Mouse (Mus musculus): Measurements from ENCODE around the gene Itga8. TPM values are rescaled to one million over a fixed set of nuclear protein-coding genes. Genes with fewer than 3 reads are reported as not detected.
A peak's percentile ranks its signal among the peaks of the same experiment; 100 is the strongest.

Gene Itga8
- polyA plus RNA-seq, 1 experiment from 2014 or later: 9.7 TPM

DNA sequence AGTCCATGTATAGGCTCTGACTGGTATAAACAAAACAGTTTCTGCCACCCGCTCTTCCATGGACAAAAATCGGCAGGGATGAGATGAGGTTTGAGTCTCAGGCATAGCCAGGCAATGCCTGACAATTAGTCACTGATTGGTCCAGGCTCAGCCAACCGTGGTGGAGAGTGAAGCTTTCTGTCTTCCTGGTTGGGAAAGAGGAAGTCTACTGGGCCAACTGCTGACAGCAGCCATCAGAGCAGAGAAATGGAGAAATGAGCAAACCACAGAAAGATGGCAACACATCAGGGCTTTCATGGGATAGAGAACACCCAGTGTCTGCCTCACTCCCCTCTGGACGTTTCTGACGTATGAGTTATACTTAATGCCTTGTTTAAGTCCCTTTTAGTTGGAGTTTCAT, 15.6 kb upstream of the Itga8 start:
- Histone ChIP-seq H3K27ac (no peak overlapping the region), H3K4me1 (peaks cover 8% of the 10 kb centered on the region; the same call in 1 of the 2 replicates), H3K36me3 (no peaks in the 10 kb centered on the region), H3K9me3 (replicated peaks) (no peaks in the 10 kb centered on the region), H3K27me3 (ENCODE audit: low read depth, poor library complexity, severe bottlenecking) (no peaks in the 10 kb centered on the region), H3K4me3 (no peak overlapping the region)
- DNase-seq (ENCODE audit: low spot score): no peak
- whole genome bisulfite sequencing: 84% methylated on average over 5 of the region's 5 CpGs

DNA sequence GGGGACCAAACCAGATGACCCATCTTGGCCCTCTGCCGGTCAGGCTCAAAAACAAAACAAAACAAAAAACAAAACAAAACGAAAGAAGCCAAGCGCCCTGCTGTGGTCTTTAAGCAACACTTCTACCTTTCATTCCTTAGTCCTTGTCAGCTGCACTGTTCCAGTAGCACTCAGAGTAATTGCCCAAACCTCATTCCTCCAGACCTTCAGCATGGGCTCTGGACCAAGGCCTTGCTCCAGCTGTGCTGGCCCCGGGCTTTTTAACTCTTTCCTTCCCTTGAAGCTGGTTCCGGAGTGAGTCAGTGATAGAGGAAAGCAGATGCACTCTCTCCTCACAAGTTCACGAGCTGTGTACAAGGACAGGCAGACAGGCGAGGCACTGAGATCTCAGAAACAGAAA, 14.6 kb upstream of the Itga8 start:
- Histone ChIP-seq H3K9me3 (replicated peaks) (no peaks in the 10 kb centered on the region), H3K4me3 (no peak overlapping the region), H3K27ac (no peak overlapping the region), H3K4me1 (peaks cover 8% of the 10 kb centered on the region; the same call in 1 of the 2 replicates), H3K27me3 (ENCODE audit: low read depth, poor library complexity, severe bottlenecking) (no peaks in the 10 kb centered on the region), H3K36me3 (no peaks in the 10 kb centered on the region)
- no peak for DNase-seq (ENCODE audit: low spot score)
- 41% methylated on average over 7 of the region's 7 CpGs for WGBS

DNA sequence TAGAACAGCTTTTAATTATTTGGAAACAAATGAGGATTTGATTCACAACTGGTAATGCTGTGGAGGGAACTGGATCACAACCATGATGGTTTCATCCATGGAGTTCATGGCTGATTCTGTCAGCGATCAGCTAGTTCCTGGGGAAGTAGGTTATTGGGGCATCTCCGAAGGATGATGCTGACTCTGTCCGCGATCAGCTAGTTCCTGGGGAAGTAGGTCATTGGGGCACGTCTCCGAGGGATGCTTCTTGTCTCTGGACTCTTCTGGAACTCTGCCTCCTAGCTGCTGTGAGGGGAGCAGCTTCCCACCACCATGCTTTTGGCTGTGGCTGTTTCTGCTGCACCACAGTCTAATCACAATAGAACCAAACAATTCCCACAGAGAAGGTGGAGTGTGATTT, 12.3 kb upstream of the Itga8 start:
- Histone ChIP-seq H3K36me3 (no peaks in the 10 kb centered on the region), H3K27ac (no peak overlapping the region), H3K27me3 (ENCODE audit: low read depth, poor library complexity, severe bottlenecking) (no peaks in the 10 kb centered on the region), H3K9me3 (replicated peaks) (no peaks in the 10 kb centered on the region), H3K4me1 (peaks cover 8% of the 10 kb centered on the region; the same call in 1 of the 2 replicates), H3K4me3 (no peak overlapping the region)
- 80% methylated on average over 6 of the region's 6 CpGs for WGBS
- DNase-seq (ENCODE audit: low spot score): no peak

GRCm38 (mm10) chr2:12308466-12308865, 6.7 kb upstream of the Itga8 start:
- Histone ChIP-seq H3K9me3 (replicated peaks) (no peaks in the 10 kb centered on the region), H3K4me3 (no peak overlapping the region), H3K36me3 (no peaks in the 10 kb centered on the region), H3K27ac (no peak overlapping the region), H3K27me3 (ENCODE audit: low read depth, poor library complexity, severe bottlenecking) (no peaks in the 10 kb centered on the region), H3K4me1 (peaks cover 15% of the 10 kb centered on the region)
- no peak for DNase-seq (ENCODE audit: low spot score)

DNA sequence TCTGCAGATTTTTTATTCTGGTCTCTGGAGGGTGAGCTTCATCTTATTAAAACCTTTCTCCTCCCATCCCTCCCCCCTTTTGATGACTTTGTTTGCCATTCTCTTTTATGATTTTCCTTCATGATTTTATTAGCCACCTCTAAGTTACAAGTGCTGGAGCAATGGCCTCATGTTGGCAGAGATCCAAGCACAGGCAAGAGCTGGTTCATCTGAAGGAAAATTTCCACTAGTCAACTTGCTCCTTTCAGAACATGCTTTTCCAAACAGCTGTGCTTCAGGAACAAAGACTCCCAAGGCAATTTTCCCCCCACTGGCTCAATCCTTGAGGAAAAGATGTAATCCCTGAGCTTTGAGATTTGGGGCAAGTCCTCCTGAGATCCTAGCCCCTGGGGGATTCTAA, 5.6 kb upstream of the Itga8 start:
- no peak for DNase-seq (ENCODE audit: low spot score)
- H3K9me3 ChIP-seq (replicated peaks): no peaks in the 10 kb centered on the region
- peaks cover 15% of the 10 kb centered on the region for H3K4me1 ChIP-seq
- peaks cover 6% of the 10 kb centered on the region; the same call in 1 of the 2 replicates for H3K27me3 ChIP-seq (ENCODE audit: low read depth, poor library complexity, severe bottlenecking)
- no peak overlapping the region for H3K4me3 ChIP-seq
- no peak overlapping the region for H3K27ac ChIP-seq
- no peaks in the 10 kb centered on the region for H3K36me3 ChIP-seq

GRCm38 (mm10) chr2:12305064-12305650, 3.4 kb upstream of the Itga8 start:
- H3K9me3 ChIP-seq (replicated peaks): no peaks in the 10 kb centered on the region
- no peak overlapping the region for H3K4me3 ChIP-seq
- 63% methylated on average over 9 of the region's 9 CpGs for WGBS
- H3K4me1 ChIP-seq: peaks cover 28% of the 10 kb centered on the region
- no peaks in the 10 kb centered on the region for H3K36me3 ChIP-seq
- H3K27me3 ChIP-seq (ENCODE audit: low read depth, poor library complexity, severe bottlenecking): peaks cover 19% of the 10 kb centered on the region
- no peak overlapping the region for H3K27ac ChIP-seq
- DNase-seq (ENCODE audit: low spot score): no peak

GRCm38 (mm10) chr2:12300449-12301228, 1.1 kb downstream of the Itga8 start:
- peak; percentile 47 for DNase-seq (ENCODE audit: low spot score)
- Histone ChIP-seq H3K27me3 (ENCODE audit: low read depth, poor library complexity, severe bottlenecking) (peaks cover 19% of the 10 kb centered on the region), H3K9me3 (replicated peaks) (no peaks in the 10 kb centered on the region), H3K4me1 (peaks cover 27% of the 10 kb centered on the region), H3K36me3 (no peaks in the 10 kb centered on the region), H3K4me3 (peak overlapping the region; percentile 86), H3K27ac (peak overlapping the region; percentile 92)
- WGBS: 64% methylated on average over 15 of the region's 15 CpGs

GRCm38 (mm10) chr2:12297287-12297686, 4.4 kb downstream of the Itga8 start:
- Histone ChIP-seq H3K4me3 (no peak overlapping the region), H3K36me3 (0 out of 2 replicates have a peak, but pooled peaks cover 5% of the 10 kb centered on the region), H3K4me1 (peaks cover 42% of the 10 kb centered on the region), H3K9me3 (replicated peaks) (no peaks in the 10 kb centered on the region), H3K27ac (no peak overlapping the region), H3K27me3 (ENCODE audit: low read depth, poor library complexity, severe bottlenecking) (peaks cover 12% of the 10 kb centered on the region)
- WGBS: 87% methylated on average over 5 of the region's 5 CpGs
- no peak for DNase-seq (ENCODE audit: low spot score)

DNA sequence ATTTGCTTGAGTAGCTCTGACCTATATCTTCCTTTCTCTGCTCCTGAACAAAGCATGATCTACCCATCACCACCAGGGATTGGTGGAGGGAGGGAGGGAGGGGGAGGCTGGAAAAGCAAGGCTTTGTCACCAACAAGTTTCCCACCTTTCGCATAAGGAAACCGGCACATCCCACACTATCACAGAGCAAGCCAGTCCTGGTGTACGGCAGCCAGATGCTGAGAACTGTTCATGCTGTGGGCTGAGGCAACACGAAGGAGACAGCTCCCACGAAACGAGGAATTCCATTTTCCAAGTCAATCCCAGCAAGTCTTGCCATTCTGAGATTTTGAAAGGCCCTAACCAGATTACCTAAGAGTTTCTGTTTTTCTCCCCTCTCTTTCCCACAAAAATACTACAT, 6.6 kb downstream of the Itga8 start:
- Histone ChIP-seq H3K27me3 (ENCODE audit: low read depth, poor library complexity, severe bottlenecking) (no peaks in the 10 kb centered on the region; the same call in 1 of the 2 replicates), H3K36me3 (0 out of 2 replicates have a peak, but pooled peaks cover 5% of the 10 kb centered on the region), H3K4me3 (no peak overlapping the region), H3K9me3 (replicated peaks) (no peaks in the 10 kb centered on the region), H3K27ac (no peak overlapping the region), H3K4me1 (peaks cover 34% of the 10 kb centered on the region)
- DNase-seq (ENCODE audit: low spot score): no peak
- 92% methylated on average over 6 of the region's 6 CpGs for WGBS

DNA sequence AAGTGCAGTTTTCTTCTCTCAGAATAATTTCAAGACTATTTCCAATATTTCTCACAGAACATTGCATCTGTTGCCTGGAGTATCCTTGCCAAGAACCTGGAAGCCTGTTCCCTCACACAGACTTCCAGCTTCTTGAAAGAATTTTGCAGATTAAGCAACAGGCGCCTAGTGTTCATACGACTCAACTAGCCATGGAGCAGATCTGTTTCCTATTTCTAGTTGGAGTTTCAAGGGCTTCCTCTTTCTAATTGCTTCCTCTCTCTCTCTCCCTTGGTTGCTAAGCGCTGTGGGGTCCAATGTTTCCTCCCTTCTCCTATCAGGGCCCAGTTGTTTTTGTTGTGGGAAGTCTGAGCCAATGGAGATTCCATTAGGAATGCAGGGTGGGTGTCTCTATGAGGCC, 7.7 kb downstream of the Itga8 start:
- H3K27ac ChIP-seq: 0 out of 2 replicates have a peak overlapping the region, but pooled peaks have one; percentile 11
- no peaks in the 10 kb centered on the region; the same call in 1 of the 2 replicates for H3K27me3 ChIP-seq (ENCODE audit: low read depth, poor library complexity, severe bottlenecking)
- peaks cover 34% of the 10 kb centered on the region for H3K4me1 ChIP-seq
- no peaks in the 10 kb centered on the region for H3K9me3 ChIP-seq (replicated peaks)
- 0 out of 2 replicates have a peak, but pooled peaks cover 5% of the 10 kb centered on the region for H3K36me3 ChIP-seq
- H3K4me3 ChIP-seq: no peak overlapping the region
- WGBS: 39% methylated on average over 3 of the region's 3 CpGs
- DNase-seq (ENCODE audit: low spot score): no peak

- Histone ChIP-seq H3K4me1 (peaks cover 34% of the 10 kb centered on the region), H3K36me3 (0 out of 2 replicates have a peak, but pooled peaks cover 5% of the 10 kb centered on the region), H3K9me3 (replicated peaks) (no peaks in the 10 kb centered on the region), H3K27me3 (ENCODE audit: low read depth, poor library complexity, severe bottlenecking) (no peaks in the 10 kb centered on the region), H3K27ac (no peak overlapping the region), H3K4me3 (no peak overlapping the region)
- DNase-seq (ENCODE audit: low spot score): no peak
- WGBS: 91% methylated on average over 8 of the region's 8 CpGs
Measured at GRCm38 (mm10) chr2:12293458-12293857, 8.3 kb downstream of the Itga8 start.

DNA sequence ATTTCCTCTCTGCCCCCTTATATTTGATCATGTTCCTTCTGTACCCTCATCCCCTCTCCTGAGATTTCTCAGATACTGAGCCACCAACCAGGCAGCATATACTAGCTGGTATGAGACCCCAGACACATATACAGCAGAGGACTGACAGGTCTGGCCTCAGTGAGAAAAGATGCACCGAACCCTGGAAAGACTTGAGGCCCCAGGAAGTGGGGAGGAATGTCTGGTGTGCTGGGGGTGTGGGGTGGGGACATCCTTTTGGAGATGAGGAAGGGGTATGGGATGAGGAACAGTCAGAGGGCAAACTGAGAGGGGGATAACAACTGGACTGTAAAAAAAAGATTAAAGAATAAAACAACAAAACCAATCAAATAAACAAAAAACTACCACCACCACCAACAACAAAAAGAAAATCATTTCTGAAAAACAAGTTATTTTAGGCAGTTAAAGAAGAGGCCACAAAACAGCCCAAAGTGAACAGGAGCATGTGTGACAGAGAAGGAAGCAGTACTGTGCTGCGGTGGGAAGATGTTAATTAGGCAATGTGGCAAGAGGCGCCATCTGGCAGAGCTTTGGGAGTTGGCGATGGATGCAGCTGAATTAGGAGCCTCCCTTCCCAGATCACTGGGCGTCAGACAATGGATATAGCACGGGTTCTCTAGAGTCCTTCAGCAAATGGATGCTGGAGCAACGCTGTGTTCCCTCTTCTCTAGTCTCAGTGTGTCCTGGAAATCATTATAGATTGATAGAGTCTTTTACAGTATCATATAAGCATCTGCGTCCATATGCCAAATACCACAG, 9.5 kb downstream of the Itga8 start:
- H3K4me3 ChIP-seq: no peak overlapping the region
- H3K27ac ChIP-seq: no peak overlapping the region
- peaks cover 34% of the 10 kb centered on the region for H3K4me1 ChIP-seq
- 0 out of 2 replicates have a peak, but pooled peaks cover 5% of the 10 kb centered on the region for H3K36me3 ChIP-seq
- DNase-seq (ENCODE audit: low spot score): no peak
- WGBS: 50% methylated on average over 8 of the region's 8 CpGs
- no peaks in the 10 kb centered on the region for H3K27me3 ChIP-seq (ENCODE audit: low read depth, poor library complexity, severe bottlenecking)
- H3K9me3 ChIP-seq (replicated peaks): no peaks in the 10 kb centered on the region

GRCm38 (mm10) chr2:12290235-12290634, 11.5 kb downstream of the Itga8 start:
- no peak overlapping the region for H3K4me3 ChIP-seq
- 89% methylated on average over 3 of the region's 3 CpGs for WGBS
- no peak for DNase-seq (ENCODE audit: low spot score)
- H3K27me3 ChIP-seq (ENCODE audit: low read depth, poor library complexity, severe bottlenecking): no peaks in the 10 kb centered on the region
- peaks cover 26% of the 10 kb centered on the region for H3K4me1 ChIP-seq
- no peaks in the 10 kb centered on the region for H3K9me3 ChIP-seq (replicated peaks)
- no peak overlapping the region for H3K27ac ChIP-seq
- H3K36me3 ChIP-seq: 0 out of 2 replicates have a peak, but pooled peaks cover 5% of the 10 kb centered on the region
